Mouse (Mus musculus) midbrain, embryonic 16.5 days (tissue): ENCODE results near the gene Igfn1. TPM values are rescaled to one million over a fixed set of nuclear protein-coding genes. Genes with fewer than 3 reads are reported as not detected.
A peak's percentile ranks its signal among the peaks of the same experiment; 100 is the strongest.

Experiments used
- ATAC-seq: fragments of 200-750 bp; cut with Nextera tagmentation; 2 replicates; pipeline ENCODE4 v1.8.0; 2017; ENCODE audit warnings: moderate TSS enrichment
- H3K27ac ChIP-seq: fragments of 300-500 bp; sonication (generic); 2 replicates; pipeline ENCODE4 v1.5.1; 2014; ENCODE audit warnings: mild to moderate bottlenecking, low read length, mixed read lengths
- H3K27me3 ChIP-seq: fragments of 300-500 bp; sonication (generic); 2 replicates; pipeline ENCODE4 v1.6.1; 2014; ENCODE audit warnings: low read depth, low read length, mixed read lengths; ENCODE audit not compliant: control insufficient read depth, insufficient read depth
- H3K36me3 ChIP-seq: fragments of 300-500 bp; sonication (generic); 2 replicates; pipeline ENCODE4 v1.6.1; 2014; ENCODE audit warnings: mild to moderate bottlenecking, low read length, moderate library complexity, mixed read lengths; ENCODE audit not compliant: control insufficient read depth, insufficient read depth
- H3K4me1 ChIP-seq: fragments of 300-500 bp; sonication (generic); 2 replicates; pipeline ENCODE4 v1.6.1; 2014; ENCODE audit warnings: mild to moderate bottlenecking, low read length, mixed read lengths; ENCODE audit not compliant: control insufficient read depth, insufficient read depth
- H3K4me2 ChIP-seq: fragments of 300-500 bp; sonication (generic); 2 replicates; pipeline ENCODE4 v1.6.1; 2014; ENCODE audit warnings: mild to moderate bottlenecking, low read length, mixed read lengths
- H3K4me3 ChIP-seq: fragments of 300-500 bp; sonication (generic); 2 replicates; pipeline ENCODE4 v1.5.1; 2014; ENCODE audit warnings: low read depth, mild to moderate bottlenecking, low read length, moderate library complexity, mixed read lengths
- H3K9ac ChIP-seq: fragments of 300-500 bp; sonication (generic); 2 replicates; pipeline ENCODE4 v1.6.1; 2014; ENCODE audit warnings: low read depth, low read length, mixed read lengths
- H3K9me3 ChIP-seq: fragments of 300-500 bp; sonication (generic); replicated peaks from 2 replicates; pipeline ENCODE4 v1.6.1; 2014; ENCODE audit warnings: mild to moderate bottlenecking, low read length, mixed read lengths; ENCODE audit not compliant: control insufficient read depth, poor library complexity, severe bottlenecking
- WGBS: fragments of 180-500 bp; shearing (Covaris S2); extraction: QIAGEN DNeasy Blood & Tissue Kit; methylation state at CpG from one replicate; pipeline ENCODE4 v1.1.7; 2014; 5-methylcytosine and 5-hydroxymethylcytosine counted together
- polyA plus RNA-seq: library from polyadenylated mRNA; unstranded; fragments of >200 nt; fragmentation: Nextera tagmentation; extraction: Ambion mirVana; gene quantifications from 2 replicates; pipeline ENCODE4 v1.2.1, GENCODE M21; 2015

Igfn1 gene
- polyA plus RNA-seq, 1 experiment from 2014 or later: not detected

DNA sequence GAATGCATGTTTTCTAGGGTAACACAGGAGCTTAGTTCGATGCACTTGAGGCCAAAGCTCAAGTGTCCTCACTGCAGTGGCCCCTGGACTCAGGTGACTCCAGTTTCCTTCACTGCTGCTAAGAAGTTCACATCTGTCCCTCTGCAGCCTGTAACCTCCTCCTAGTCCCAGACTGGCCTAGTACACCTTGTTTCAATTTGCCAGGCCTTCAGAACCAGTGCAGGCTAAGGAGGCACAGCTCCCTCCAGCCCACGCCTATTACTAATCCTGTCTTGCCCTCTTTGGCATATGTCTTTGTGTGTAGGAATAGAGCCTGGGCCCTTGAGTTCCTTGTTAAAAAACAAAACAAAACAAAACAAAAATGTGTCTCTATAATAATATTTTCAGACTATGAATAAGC is 11.2 kb upstream of the Igfn1 start:
- peak; percentile 59; the same call in 1 of the 2 replicates for ATAC-seq
- 72% methylated on average over 2 of the region's 2 CpGs for WGBS
- Histone ChIP-seq H3K9ac (0 out of 2 replicates have a peak overlapping the region, but pooled peaks have one; percentile 11), H3K27ac (peak overlapping the region; percentile 74; the same call in 1 of the 2 replicates), H3K4me3 (no peak overlapping the region), H3K9me3 (no peaks in the 10 kb centered on the region), H3K4me1 (peaks cover 21% of the 10 kb centered on the region), H3K27me3 (no peaks in the 10 kb centered on the region), H3K36me3 (peaks cover 3% of the 10 kb centered on the region), H3K4me2 (0 out of 2 replicates have a peak overlapping the region, but pooled peaks have one; percentile 30)

DNA sequence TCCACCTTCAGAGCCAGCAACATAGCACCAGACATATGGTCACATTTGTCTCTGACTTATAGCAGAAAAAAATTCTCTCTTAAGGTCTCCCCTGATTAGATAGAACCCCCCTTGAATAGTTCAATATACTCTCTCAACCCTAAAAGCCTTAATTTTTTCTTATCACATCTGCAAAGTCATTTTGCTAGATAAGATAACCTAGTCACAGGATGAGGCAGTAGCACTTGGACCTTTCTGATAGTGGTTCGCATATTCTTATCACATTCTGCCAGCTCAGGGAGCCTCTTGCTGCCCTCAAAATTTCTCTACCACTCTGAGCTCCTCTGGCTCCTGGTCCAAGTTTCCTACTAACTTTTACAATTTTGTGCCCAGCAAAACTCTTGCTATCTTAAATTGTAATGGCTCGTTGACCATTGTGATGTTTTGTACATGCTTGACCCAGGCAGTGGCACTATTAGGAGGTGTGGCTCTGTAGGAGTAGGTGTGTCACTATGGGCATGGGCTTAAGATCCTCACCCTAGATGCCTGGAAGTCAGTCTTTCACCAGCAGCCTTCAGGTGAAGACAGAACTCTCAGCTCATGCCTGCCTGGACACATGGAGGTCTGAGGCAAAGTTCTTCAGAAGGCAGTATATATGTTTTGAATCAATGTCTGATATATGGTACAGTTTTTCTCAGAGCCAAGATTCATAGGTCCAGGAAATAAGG is 8.8 kb upstream of the Igfn1 start:
- 87% methylated on average over 2 of the region's 2 CpGs for WGBS
- Histone ChIP-seq H3K9me3 (no peaks in the 10 kb centered on the region), H3K9ac (no peak overlapping the region), H3K4me1 (peaks cover 21% of the 10 kb centered on the region), H3K27me3 (no peaks in the 10 kb centered on the region), H3K36me3 (no peaks in the 10 kb centered on the region), H3K27ac (no peak overlapping the region), H3K4me3 (no peak overlapping the region), H3K4me2 (no peak overlapping the region)
- no peak for ATAC-seq

GRCm38 (mm10) chr1:136013513-136013912 is 7.4 kb upstream of the Igfn1 start:
- H3K4me2 ChIP-seq: no peak overlapping the region
- H3K4me3 ChIP-seq: no peak overlapping the region
- H3K9me3 ChIP-seq: no peaks in the 10 kb centered on the region
- H3K27me3 ChIP-seq: peaks cover 3% of the 10 kb centered on the region; the same call in 1 of the 2 replicates
- H3K27ac ChIP-seq: no peak overlapping the region
- peaks cover 7% of the 10 kb centered on the region; the same call in 1 of the 2 replicates for H3K4me1 ChIP-seq
- H3K9ac ChIP-seq: no peak overlapping the region
- WGBS: 84% methylated on average over 4 of the region's 4 CpGs
- no peaks in the 10 kb centered on the region for H3K36me3 ChIP-seq
- ATAC-seq: no peak

DNA sequence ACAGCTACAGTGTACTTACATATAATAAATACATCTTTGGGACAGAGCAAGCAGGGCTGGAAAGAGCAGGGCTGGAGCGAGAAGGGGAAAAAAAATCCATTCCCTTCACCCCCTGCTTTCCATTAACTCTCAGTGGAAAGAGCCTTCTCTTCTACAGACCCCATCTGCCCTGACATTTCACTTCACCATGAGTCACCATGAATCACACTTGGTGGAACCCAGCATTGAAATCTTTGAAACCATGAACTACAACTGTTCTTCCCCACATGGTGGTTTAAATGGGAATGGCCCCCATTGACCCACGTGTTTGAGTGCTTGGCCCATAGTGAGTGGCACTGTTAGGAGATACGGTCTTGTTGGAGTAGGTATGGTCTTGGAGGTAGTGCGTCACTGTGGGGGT is 4.1 kb upstream of the Igfn1 start:
- no peak overlapping the region for H3K4me3 ChIP-seq
- H3K9ac ChIP-seq: no peak overlapping the region
- no peak overlapping the region for H3K4me2 ChIP-seq
- H3K27ac ChIP-seq: no peak overlapping the region
- no peaks in the 10 kb centered on the region for H3K9me3 ChIP-seq
- H3K27me3 ChIP-seq: peaks cover 7% of the 10 kb centered on the region
- peaks cover 8% of the 10 kb centered on the region; the same call in 1 of the 2 replicates for H3K4me1 ChIP-seq
- WGBS: 89% methylated on average over 4 of the region's 4 CpGs
- no peaks in the 10 kb centered on the region for H3K36me3 ChIP-seq
- no peak for ATAC-seq

- H3K9me3 ChIP-seq: no peaks in the 10 kb centered on the region
- no peaks in the 10 kb centered on the region for H3K36me3 ChIP-seq
- peak overlapping the region; percentile 65 for H3K4me2 ChIP-seq
- H3K27ac ChIP-seq: no peak overlapping the region
- WGBS: 23% methylated on average over 8 of the region's 8 CpGs
- H3K4me3 ChIP-seq: peak overlapping the region; percentile 38; the same call in 1 of the 2 replicates
- H3K4me1 ChIP-seq: peaks cover 8% of the 10 kb centered on the region; the same call in 1 of the 2 replicates
- H3K27me3 ChIP-seq: peaks cover 7% of the 10 kb centered on the region
- no peak for ATAC-seq
- no peak overlapping the region for H3K9ac ChIP-seq
Observed at GRCm38 (mm10) chr1:136008159-136008533, 2.0 kb upstream of the Igfn1 start.

DNA sequence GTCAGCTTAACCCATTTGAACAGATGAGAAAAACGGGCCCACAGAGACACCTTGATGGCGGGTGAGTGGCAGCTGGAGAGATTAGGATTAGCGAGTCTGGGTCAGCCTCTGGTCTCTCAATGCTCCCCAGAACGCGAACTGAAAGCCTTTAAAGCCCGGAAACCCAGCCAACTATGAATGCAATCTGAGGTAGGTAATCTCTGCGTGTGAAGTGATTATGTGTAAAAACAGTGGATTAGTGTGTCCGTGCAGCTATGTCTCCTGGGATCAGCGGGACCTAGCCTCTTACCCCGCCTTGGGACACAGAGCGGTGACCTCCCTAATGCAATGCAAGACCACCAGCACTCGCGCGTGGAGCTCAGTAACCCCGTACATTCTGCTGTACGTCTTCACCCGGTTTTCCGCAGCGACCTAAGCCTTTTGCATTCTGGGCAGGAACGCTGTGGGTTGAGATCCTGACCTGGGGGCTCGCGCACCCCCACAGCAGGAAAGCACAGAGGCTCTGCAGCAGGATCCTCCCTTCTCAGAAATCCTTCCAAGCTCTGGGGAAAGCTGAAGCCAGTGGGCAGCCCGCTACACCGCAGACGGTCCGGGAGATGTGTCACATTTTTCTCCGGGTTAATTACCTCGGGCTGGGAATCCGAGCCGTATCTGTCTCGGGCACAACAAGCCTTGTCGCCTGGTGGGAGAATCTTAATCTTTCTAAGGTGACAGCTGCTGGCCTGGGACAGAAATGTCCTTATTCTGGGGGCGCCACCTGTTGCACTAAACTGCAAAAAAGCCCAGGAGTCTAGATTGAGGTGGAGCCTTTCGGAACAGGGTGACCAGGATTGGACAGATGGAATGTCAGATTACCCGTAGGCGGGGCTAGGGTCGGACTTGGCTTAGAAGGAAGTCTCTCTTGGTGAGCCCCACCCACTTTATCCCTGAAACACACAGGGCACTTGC is 1.3 kb upstream of the Igfn1 start, which contains the start of gene Tmem9:
TSS of gene Tmem9 (plus strand) at position 940 of the 948 bp plus-strand sequence.
- Histone ChIP-seq H3K27ac (no peak within 1 kb of the TSS), H3K9ac (peak within 1 kb of the TSS; percentile 53), H3K27me3 (peaks cover 7% of the 10 kb centered on the region), H3K4me1 (peaks cover 8% of the 10 kb centered on the region; the same call in 1 of the 2 replicates), H3K9me3 (no peaks in the 10 kb centered on the region), H3K4me2 (peak within 1 kb of the TSS; percentile 65), H3K36me3 (no peaks in the 10 kb centered on the region), H3K4me3 (peak within 1 kb of the TSS; percentile 38)
- peak; percentile 56; the same call in 1 of the 2 replicates for ATAC-seq
- 1% methylated on average over 37 of the region's 37 CpGs for WGBS

GRCm38 (mm10) chr1:136001438-136001837 is 4.7 kb downstream of the Igfn1 start:
- H3K4me1 ChIP-seq: no peaks in the 10 kb centered on the region
- ATAC-seq: no peak

GRCm38 (mm10) chr1:135999720-136000287 is 6.3 kb downstream of the Igfn1 start:
- 63% methylated on average over 8 of the region's 8 CpGs for WGBS
- no peak for ATAC-seq
- Histone ChIP-seq H3K4me3 (no peak overlapping the region), H3K36me3 (no peaks in the 10 kb centered on the region), H3K9ac (no peak overlapping the region), H3K27ac (no peak overlapping the region), H3K9me3 (no peaks in the 10 kb centered on the region), H3K4me1 (no peaks in the 10 kb centered on the region), H3K4me2 (no peak overlapping the region), H3K27me3 (no peaks in the 10 kb centered on the region)

More at GRCm38 (mm10) chr1:136001438-136001837, 4.7 kb downstream of the Igfn1 start:
- Histone ChIP-seq H3K4me2 (no peak overlapping the region), H3K27ac (no peak overlapping the region), H3K9me3 (no peaks in the 10 kb centered on the region), H3K4me3 (no peak overlapping the region), H3K9ac (no peak overlapping the region), H3K27me3 (no peaks in the 10 kb centered on the region), H3K36me3 (no peaks in the 10 kb centered on the region)
- WGBS: 91% methylated on average over 2 of the region's 2 CpGs
